Mouse (Mus musculus): ENCODE measurements around the gene Ttc23.

Gene Ttc23

DNA sequence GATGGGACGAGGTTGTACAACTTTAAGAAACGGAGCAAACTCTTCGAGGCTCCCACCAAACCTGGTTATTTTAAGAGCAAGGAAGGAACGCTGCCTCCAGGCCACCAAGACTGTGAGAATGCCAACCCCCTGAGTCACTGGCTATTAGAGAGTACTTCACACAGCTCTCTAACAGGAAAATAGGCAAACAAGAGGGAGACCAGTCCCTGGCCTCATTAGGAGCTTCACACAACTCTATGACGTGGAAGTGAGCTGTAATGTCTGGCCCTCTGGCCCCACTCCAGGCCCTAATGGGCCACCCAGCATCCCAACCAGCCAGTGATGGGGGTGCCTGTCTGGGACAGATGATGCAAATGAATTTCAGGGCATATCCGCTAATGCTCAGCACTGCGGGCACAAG is 94.5 kb downstream of the Ttc23 start:
- ATAC-seq (ENCODE audit: low TSS enrichment), result peak; percentile 23; the same call in 1 of the 2 replicates

DNA sequence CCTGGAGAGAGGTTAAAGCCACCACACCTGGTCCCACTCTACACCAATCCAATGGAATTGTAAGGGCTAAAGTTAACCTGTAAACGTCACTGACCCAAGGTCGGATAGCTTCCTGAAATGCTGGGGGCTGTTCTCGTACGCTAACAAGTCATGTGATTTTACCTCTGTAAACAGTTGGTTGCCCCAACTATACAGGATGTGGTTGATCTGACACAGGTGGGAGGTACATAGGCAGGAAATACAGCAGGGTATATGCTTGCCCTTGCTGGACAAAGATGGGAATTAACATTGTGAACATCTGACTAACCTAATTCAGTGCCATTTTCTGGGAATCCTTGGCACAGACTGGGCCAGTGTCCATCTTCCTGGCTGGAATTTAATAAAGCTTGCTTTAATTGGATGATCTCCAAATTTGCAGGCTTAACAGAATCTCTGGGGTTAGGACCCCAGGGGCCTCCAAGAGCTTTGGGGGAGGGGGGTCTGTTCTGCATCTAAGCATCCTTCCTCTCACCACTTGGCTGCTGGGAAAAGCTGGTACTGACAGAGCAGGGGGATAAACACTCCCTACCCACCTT is 100.6 kb downstream of the Ttc23 start:
- no peak for ATAC-seq (ENCODE audit: low TSS enrichment)

DNA sequence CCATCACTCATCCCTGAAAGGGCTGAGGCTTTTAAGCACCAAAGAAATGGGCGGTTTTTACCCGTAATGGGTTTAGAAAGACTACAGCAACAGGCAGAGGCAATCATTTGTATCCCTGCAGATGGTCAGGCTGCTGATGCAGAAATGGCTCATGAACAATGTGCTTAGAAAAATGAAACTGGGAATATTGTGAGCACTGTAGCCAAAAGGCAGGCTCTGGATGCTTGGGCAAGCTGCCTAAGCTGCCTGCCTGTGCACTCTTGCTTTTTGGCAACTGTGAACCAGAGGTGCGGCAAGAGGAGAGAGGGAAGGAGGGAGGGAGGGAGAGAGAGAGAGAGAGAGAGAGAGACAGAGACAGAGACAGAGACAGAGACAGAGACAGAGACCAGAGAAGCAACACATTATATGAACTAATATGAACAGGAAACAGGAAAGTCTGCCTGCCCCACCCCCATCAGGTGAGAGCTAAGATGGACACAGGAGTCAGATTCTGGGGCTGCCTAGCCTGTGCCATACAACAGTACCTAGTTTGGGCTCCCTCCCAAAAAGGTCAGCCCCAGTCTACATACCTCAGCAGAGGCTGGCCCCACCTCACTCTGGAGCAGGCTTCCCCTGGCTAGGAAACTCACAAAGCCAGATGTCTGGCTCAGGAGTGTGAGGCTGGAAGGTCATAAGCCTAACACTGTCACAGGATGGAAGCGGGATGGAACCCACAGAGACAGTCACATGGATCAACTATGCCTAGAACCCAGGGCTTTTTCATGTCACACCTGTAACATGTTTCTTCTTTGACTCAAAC is 102.4 kb downstream of the Ttc23 start:
- ATAC-seq (ENCODE audit: low TSS enrichment), result peak; percentile 65

GRCm38 (mm10) chr7:67754606-67755005 is 107.4 kb downstream of the Ttc23 start:
- ATAC-seq (ENCODE audit: low TSS enrichment), result no peak

DNA sequence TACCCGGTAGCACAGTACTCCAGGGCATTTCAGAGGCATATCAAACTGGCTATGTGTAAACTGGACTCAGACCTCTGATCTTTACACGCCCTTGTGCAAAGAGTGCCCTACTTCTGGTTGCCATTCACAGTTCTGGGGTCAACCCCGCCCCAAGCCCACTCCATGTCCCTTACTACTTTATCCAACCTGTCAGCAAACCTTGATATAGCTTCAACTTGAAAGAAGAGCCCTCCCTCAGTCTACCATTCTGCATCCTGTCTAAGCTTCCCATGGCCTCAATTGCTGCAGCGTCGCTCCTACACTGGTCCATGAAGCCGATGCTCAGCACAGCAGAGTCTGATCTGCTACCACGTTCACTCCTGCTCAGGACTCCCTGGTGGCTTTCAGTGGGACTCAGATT is 108.2 kb downstream of the Ttc23 start:
- ATAC-seq (ENCODE audit: low TSS enrichment), result no peak

- ATAC-seq (ENCODE audit: low TSS enrichment), result no peak
Observed at GRCm38 (mm10) chr7:67756636-67757035, 109.4 kb downstream of the Ttc23 start.

GRCm38 (mm10) chr7:67758506-67758857 is 111.3 kb downstream of the Ttc23 start:
- ATAC-seq (ENCODE audit: low TSS enrichment), result no peak

DNA sequence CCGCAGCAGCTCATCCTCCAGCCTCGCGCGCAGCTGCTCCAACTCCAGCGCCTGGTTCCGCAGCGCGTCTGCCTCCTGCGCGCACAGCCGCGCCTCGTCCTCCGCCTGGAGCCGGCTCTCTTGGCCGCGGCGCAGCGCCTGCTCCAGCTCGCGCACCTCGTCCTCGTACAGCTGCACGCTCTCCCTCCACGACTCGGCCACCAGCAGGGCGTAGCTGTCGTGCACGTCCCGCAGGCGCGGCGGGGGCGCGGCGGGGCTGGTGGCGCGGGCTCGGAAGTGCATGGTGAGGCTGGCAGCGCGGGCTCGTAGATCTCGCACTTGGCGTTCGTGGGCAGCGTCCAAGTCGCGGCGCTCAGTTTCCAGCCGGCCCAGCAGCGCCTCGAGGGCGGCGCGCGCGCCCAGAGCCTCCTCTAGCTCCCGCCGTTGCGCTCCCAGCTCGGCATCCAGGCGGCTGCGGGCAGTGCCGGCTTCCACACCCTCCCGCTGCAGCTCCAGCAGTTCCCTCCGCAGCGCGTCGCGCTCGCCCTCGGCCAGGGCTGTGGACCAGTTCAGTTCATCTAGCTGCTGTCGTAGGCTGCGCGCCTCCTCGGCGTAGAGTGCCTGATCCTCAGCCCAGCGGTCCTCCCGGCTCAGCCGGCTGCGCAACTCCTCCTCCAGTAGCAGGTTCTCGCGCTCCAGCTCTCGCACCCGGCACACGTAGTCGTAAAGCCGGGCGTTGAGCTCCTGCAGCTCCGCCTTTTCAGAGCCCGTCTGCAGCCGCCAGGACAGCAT is 111.8 kb downstream of the Ttc23 start:
- peak; percentile 77 for ATAC-seq (ENCODE audit: low TSS enrichment)

DNA sequence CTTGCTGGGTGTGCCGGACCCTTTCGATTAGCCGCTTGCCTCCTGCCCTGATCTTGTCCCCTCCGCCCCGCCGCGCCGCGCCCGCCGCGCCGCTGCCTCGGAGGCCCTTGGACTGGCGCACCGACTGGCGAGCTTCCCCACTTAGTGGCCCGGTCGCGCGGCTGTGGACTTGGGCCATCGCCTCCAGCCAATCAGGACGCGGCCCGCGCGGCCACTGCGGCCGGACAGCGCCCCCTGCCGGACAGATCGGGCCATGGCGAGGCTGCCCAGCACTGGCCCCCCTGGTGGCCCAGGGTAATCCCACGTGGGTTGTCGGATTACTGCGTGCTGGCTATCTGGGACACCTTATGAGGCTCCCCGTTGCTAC is 112.4 kb downstream of the Ttc23 start, which contains the start of gene Synm:
TSS of gene Synm (minus strand) at position 114 of the 367 bp plus-strand sequence.
- ATAC-seq (ENCODE audit: low TSS enrichment), result peak; percentile 71

GRCm38 (mm10) chr7:67763625-67764024 is 116.4 kb downstream of the Ttc23 start:
- no peak for ATAC-seq (ENCODE audit: low TSS enrichment)

GRCm38 (mm10) chr7:67768125-67768524 is 120.9 kb downstream of the Ttc23 start:
- ATAC-seq (ENCODE audit: low TSS enrichment), result no peak

DNA sequence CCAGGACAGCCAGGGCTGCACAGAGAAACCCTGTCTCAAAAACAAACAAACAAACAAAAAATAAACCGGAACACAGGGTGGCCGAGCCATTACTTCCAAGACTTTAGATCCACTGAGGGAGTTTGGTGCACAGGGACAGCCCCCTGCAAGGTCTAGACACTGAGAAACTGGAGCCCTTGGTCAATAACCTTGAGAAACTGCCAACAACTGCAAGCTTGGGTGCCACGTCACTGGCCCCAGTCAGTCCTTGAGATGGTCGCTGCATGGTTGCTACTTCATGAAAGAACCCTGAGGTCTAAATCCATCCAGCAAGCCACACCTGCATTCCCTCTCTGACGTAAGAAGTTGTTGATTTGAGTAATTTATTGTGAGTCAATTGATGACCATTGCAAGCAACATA is 122.3 kb downstream of the Ttc23 start:
- no peak for ATAC-seq (ENCODE audit: low TSS enrichment)

DNA sequence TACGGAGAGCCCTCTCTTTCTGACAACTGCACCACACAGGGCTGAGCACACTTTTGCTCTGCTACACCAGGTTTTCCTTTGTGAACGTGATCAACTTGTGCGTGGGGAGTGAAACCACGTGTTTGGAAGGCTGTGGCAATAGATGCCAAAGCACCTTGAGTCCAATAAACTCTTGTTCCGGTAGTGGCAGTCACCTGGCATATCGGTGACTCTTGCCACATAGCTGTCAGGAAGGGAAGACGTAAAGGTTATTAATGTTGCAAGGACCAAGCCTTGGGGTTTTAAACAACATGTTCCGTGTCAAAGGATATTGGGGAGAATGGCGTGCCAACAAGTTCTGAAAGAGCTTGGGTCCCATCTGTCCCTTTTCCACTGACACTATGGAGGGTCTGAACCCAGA is 125.0 kb downstream of the Ttc23 start:
- no peak for ATAC-seq (ENCODE audit: low TSS enrichment)

DNA sequence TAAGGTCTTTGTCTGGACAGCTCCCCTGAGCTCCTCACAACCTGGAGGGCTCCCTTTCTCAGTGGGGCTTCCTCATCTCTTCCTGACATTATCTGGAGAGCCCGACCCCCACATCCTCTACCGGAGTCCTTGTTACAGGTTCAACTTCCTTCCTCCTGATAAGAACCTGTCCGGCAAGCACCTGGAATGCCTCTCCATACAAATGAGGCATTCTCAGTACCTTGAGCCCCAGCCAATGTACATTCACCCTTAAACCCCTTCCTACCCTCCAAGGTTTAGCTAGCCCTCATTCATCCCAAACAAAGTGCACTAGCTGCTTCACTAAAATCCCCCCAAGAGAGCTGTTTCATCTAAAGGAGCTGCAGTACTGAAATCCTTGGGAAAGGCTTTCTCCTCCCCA is 128.4 kb downstream of the Ttc23 start:
- ATAC-seq (ENCODE audit: low TSS enrichment), result no peak

GRCm38 (mm10) chr7:67776636-67777305 is 129.6 kb downstream of the Ttc23 start:
- 0 out of 2 replicates have a peak, but pooled peaks have one; percentile 16 for ATAC-seq (ENCODE audit: low TSS enrichment)

GRCm38 (mm10) chr7:67787861-67788260 is 140.7 kb downstream of the Ttc23 start:
- no peak for ATAC-seq (ENCODE audit: low TSS enrichment)

GRCm38 (mm10) chr7:67788713-67789112 is 141.5 kb downstream of the Ttc23 start:
- ATAC-seq (ENCODE audit: low TSS enrichment), result peak; percentile 87

GRCm38 (mm10) chr7:67791256-67791655 is 144.0 kb downstream of the Ttc23 start:
- ATAC-seq (ENCODE audit: low TSS enrichment), result no peak

GRCm38 (mm10) chr7:67793449-67793848 is 146.2 kb downstream of the Ttc23 start:
- no peak for ATAC-seq (ENCODE audit: low TSS enrichment)

GRCm38 (mm10) chr7:67797065-67797464 is 149.9 kb downstream of the Ttc23 start:
- no peak for ATAC-seq (ENCODE audit: low TSS enrichment)

GRCm38 (mm10) chr7:67798476-67798875 is 151.3 kb downstream of the Ttc23 start:
- ATAC-seq (ENCODE audit: low TSS enrichment), result no peak

GRCm38 (mm10) chr7:67800547-67800946 is 153.3 kb downstream of the Ttc23 start:
- no peak for ATAC-seq (ENCODE audit: low TSS enrichment)
